In the genomic region with DNA sequence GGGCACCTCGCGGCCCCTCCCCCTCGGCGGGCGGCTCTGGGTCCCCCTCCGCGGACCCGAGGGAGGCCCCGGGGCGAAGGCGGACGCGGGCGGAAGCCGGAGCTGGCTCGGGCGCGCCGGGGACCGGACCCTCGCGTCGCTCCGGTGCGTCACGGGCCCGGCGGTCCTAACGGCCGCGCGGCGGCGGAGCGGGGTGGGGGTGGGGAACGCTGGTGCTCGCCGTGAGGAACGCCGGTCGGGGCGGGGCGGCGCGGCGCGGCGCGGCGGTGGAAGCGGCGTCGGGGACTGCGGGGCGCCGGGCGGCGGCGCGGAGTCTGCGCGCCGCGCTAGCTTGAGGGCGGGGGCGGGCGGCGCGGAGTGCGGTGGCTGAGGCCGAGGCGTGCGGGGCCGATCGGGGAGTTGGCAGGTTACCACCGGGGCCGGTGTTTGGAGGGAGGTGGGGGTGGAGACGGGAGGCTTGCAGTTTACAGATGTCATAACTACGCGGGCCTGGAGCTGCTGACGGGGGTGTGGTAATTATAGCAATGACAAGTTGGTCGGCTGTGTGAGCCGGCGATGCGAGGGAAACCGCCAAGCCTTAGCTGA, we compare ENCODE assay signal across 8 mouse cellular contexts. TPM values are rescaled to one million over a fixed set of nuclear protein-coding genes. Genes with fewer than 3 reads are reported as not detected.
DNase-seq lines count a peak whose midpoint lies in the region; ATAC-seq and TF ChIP-seq lines count a peak whose summit lies in the region.

No protein-coding gene starts in this region.

- H3K79me2 ChIP-seq in liver, adult 2 months (ENCODE audit: control insufficient read depth, insufficient read depth, low read length), result peaks cover 20% of the 10 kb centered on the region; the same call in 1 of the 2 replicates

- H3K36me3 ChIP-seq in embryonic facial prominence, embryonic 15.5 days, result no peaks in the 10 kb centered on the region
- no peaks in the 10 kb centered on the region for H3K36me3 ChIP-seq in kidney, embryonic 15.5 days
- H3K36me3 ChIP-seq in liver, adult 2 months (ENCODE audit: control insufficient read depth, insufficient read depth, low read length), result no peaks in the 10 kb centered on the region
- no peaks in the 10 kb centered on the region for H3K36me3 ChIP-seq in stomach, embryonic 15.5 days

- WGBS in embryonic facial prominence, embryonic 15.5 days, result under 1% methylated on average over 79 of the region's 86 CpGs
- WGBS in kidney, embryonic 15.5 days, result under 1% methylated on average over 68 of the region's 86 CpGs
- WGBS in liver, adult 2 months, result 1% methylated on average over 80 of the region's 86 CpGs
- under 1% methylated on average over 85 of the region's 86 CpGs for WGBS in stomach, embryonic 15.5 days

- peak overlapping the region; percentile 73 for H3K4me3 ChIP-seq in bone marrow macrophage, adult 2 months (ENCODE audit: insufficient read depth, low read length)
- H3K4me3 ChIP-seq in embryonic facial prominence, embryonic 15.5 days (replicated peaks), result peak overlapping the region; percentile 78
- peak overlapping the region; percentile 86 for H3K4me3 ChIP-seq in kidney, embryonic 15.5 days (replicated peaks)
- peak overlapping the region; percentile 97 for H3K4me3 ChIP-seq in liver, adult 2 months (ENCODE audit: insufficient read depth, low read depth, low read length)
- peak overlapping the region; percentile 84 for H3K4me3 ChIP-seq in stomach, embryonic 15.5 days (replicated peaks)

- peak overlapping the region; percentile 76 for H3K27ac ChIP-seq in bone marrow macrophage, adult 2 months (ENCODE audit: insufficient read depth, low read depth, low read length)
- peak overlapping the region; percentile 99 for H3K27ac ChIP-seq in embryonic facial prominence, embryonic 15.5 days (replicated peaks)
- peak overlapping the region; percentile 100 for H3K27ac ChIP-seq in kidney, embryonic 15.5 days
- peak overlapping the region; percentile 88 for H3K27ac ChIP-seq in liver, adult 2 months (replicated peaks; ENCODE audit: insufficient read depth, low read depth, low read length)
- H3K27ac ChIP-seq in stomach, embryonic 15.5 days, result peak overlapping the region; percentile 99

- H3K9me3 ChIP-seq in embryonic facial prominence, embryonic 15.5 days (replicated peaks), result peaks cover 3% of the 10 kb centered on the region; the same call in 1 of the 2 replicates
- H3K9me3 ChIP-seq in kidney, embryonic 15.5 days (replicated peaks), result peaks cover 3% of the 10 kb centered on the region
- H3K9me3 ChIP-seq in stomach, embryonic 15.5 days, result no peaks in the 10 kb centered on the region

- peak overlapping the region; percentile 62 for H3K4me2 ChIP-seq in embryonic facial prominence, embryonic 15.5 days (replicated peaks)
- H3K4me2 ChIP-seq in kidney, embryonic 15.5 days, result peak overlapping the region; percentile 83
- H3K4me2 ChIP-seq in stomach, embryonic 15.5 days, result peak overlapping the region; percentile 78

- H3K9ac ChIP-seq in embryonic facial prominence, embryonic 15.5 days, result peak overlapping the region; percentile 79
- H3K9ac ChIP-seq in kidney, embryonic 15.5 days, result peak overlapping the region; percentile 91
- peak overlapping the region; percentile 96 for H3K9ac ChIP-seq in liver, adult 2 months (ENCODE audit: low read depth, low read length)
- H3K9ac ChIP-seq in stomach, embryonic 15.5 days, result peak overlapping the region; percentile 86

- no peak for TF ChIP-seq POLR2A in bone marrow macrophage, adult 2 months (IDR thresholded peaks at IDR 0.05; ENCODE audit: borderline replicate concordance, low read depth, low read length)
- TF ChIP-seq POLR2A in liver, adult 2 months (IDR thresholded peaks at IDR 0.05; ENCODE audit: extremely low read depth, insufficient read depth, low read length), result no peak

- no peaks in the 10 kb centered on the region for H3K27me3 ChIP-seq in embryonic facial prominence, embryonic 15.5 days
- no peaks in the 10 kb centered on the region for H3K27me3 ChIP-seq in kidney, embryonic 15.5 days
- H3K27me3 ChIP-seq in liver, adult 2 months (ENCODE audit: control insufficient read depth, insufficient read depth, low read length), result no peaks in the 10 kb centered on the region
- no peaks in the 10 kb centered on the region for H3K27me3 ChIP-seq in stomach, embryonic 15.5 days (replicated peaks)

- peaks cover 17% of the 10 kb centered on the region for H3K4me1 ChIP-seq in bone marrow macrophage, adult 2 months (ENCODE audit: control insufficient read depth, insufficient read depth, low read length)
- H3K4me1 ChIP-seq in embryonic facial prominence, embryonic 15.5 days, result peaks cover 8% of the 10 kb centered on the region; the same call in 1 of the 2 replicates
- H3K4me1 ChIP-seq in kidney, embryonic 15.5 days, result peaks cover 8% of the 10 kb centered on the region
- H3K4me1 ChIP-seq in liver, adult 2 months (ENCODE audit: control insufficient read depth, insufficient read depth, low read length), result peaks cover 3% of the 10 kb centered on the region; the same call in 1 of the 2 replicates
- H3K4me1 ChIP-seq in stomach, embryonic 15.5 days, result no peaks in the 10 kb centered on the region

- TF ChIP-seq CTCF in bone marrow macrophage, adult 2 months (IDR thresholded peaks at IDR 0.05; ENCODE audit: low read depth, low read length), result no peak
- no peak for TF ChIP-seq CTCF in liver, adult 2 months (IDR thresholded peaks at IDR 0.05; ENCODE audit: low read depth, low read length)

- DNase-seq in CD4-positive, CD25-positive, alpha-beta regulatory T cell, adult 2 months (ENCODE audit: low read depth, low spot score), result peak; percentile 91
- DNase-seq in heart, adult 9 months (ENCODE audit: low spot score in 2 of 2), result peak; percentile 65 to 71
- peak; percentile 63 for DNase-seq in liver, adult 2 months (ENCODE audit: extremely low read depth, low read depth, low spot score)
- DNase-seq in monocyte, adult 2 months (ENCODE audit: low read depth in 1 of 2, low spot score in 2 of 2), result peak; percentile 18 to 52

- peak; percentile 59 for ATAC-seq in embryonic facial prominence, embryonic 15.5 days (ENCODE audit: insufficient number of reproducible peaks, low FRiP score, low TSS enrichment, low read depth)
- peak; percentile 75 for ATAC-seq in kidney, embryonic 15.5 days (replicated peaks; ENCODE audit: low FRiP score)
- peak; percentile 45 for ATAC-seq in stomach, embryonic 15.5 days (ENCODE audit: insufficient read depth, low FRiP score, low read depth)

RNA-seq across cellular contexts. Expression of a gene that starts 5.1 kb away (rescaled TPM):
- 23.4 and 26.4 TPM in 2 replicates for polyA plus RNA-seq in bone marrow macrophage, adult 2 months (2012; ENCODE audit: insufficient read depth, insufficient read length, missing spikeins)
- polyA plus RNA-seq in embryonic facial prominence, embryonic 15.5 days (2015; fragmentation: Nextera tagmentation; extraction: Ambion mirVana), result 32.4 and 35.6 TPM in 2 replicates
- polyA plus RNA-seq in kidney, embryonic 15.5 days (2015; fragmentation: Nextera tagmentation; extraction: Ambion mirVana), result 36.8 and 38.8 TPM in 2 replicates
- total RNA-seq in liver, adult 2 months (2014; rRNA removed), result 21.1 and 21.4 TPM in 2 replicates
- 5.7 and 6.1 TPM in 2 replicates for polyA plus RNA-seq in liver, adult 2 months (2012; rRNA removed)
- 33.3 and 35.9 TPM in 2 replicates for polyA plus RNA-seq in stomach, embryonic 15.5 days (2015; fragmentation: Nextera tagmentation; extraction: Ambion mirVana)

RNA-seq across cellular contexts. Expression of a gene that starts 44.7 kb away (rescaled TPM):
- 63.1 and 64.2 TPM in 2 replicates for polyA plus RNA-seq in bone marrow macrophage, adult 2 months (2012; ENCODE audit: insufficient read depth, insufficient read length, missing spikeins)
- polyA plus RNA-seq in embryonic facial prominence, embryonic 15.5 days (2015; fragmentation: Nextera tagmentation; extraction: Ambion mirVana), result 3.8 and 3.9 TPM in 2 replicates
- polyA plus RNA-seq in kidney, embryonic 15.5 days (2015; fragmentation: Nextera tagmentation; extraction: Ambion mirVana), result 3.3 and 3.4 TPM in 2 replicates
- total RNA-seq in liver, adult 2 months (2014; rRNA removed), result 26.0 and 31.6 TPM in 2 replicates
- polyA plus RNA-seq in liver, adult 2 months (2012; rRNA removed), result 11.2 and 12.2 TPM in 2 replicates
- polyA plus RNA-seq in stomach, embryonic 15.5 days (2015; fragmentation: Nextera tagmentation; extraction: Ambion mirVana), result 6.8 and 7.6 TPM in 2 replicates

RNA-seq across cellular contexts. Expression of a gene that starts 45.3 kb away (rescaled TPM):
- 72.8 and 78.7 TPM in 2 replicates for polyA plus RNA-seq in bone marrow macrophage, adult 2 months (2012; ENCODE audit: insufficient read depth, insufficient read length, missing spikeins)
- polyA plus RNA-seq in embryonic facial prominence, embryonic 15.5 days (2015; fragmentation: Nextera tagmentation; extraction: Ambion mirVana), result 6.9 and 7.3 TPM in 2 replicates
- 4.5 and 5.5 TPM in 2 replicates for polyA plus RNA-seq in kidney, embryonic 15.5 days (2015; fragmentation: Nextera tagmentation; extraction: Ambion mirVana)
- total RNA-seq in liver, adult 2 months (2014; rRNA removed), result 36.0 and 63.5 TPM in 2 replicates
- polyA plus RNA-seq in liver, adult 2 months (2012; rRNA removed), result 11.9 and 13.7 TPM in 2 replicates
- polyA plus RNA-seq in stomach, embryonic 15.5 days (2015; fragmentation: Nextera tagmentation; extraction: Ambion mirVana), result 9.7 and 10.0 TPM in 2 replicates

RNA-seq across cellular contexts. Expression of a gene that starts 57.4 kb away (rescaled TPM):
- 5.5 and 6.9 TPM in 2 replicates for polyA plus RNA-seq in bone marrow macrophage, adult 2 months (2012; ENCODE audit: insufficient read depth, insufficient read length, missing spikeins)
- polyA plus RNA-seq in embryonic facial prominence, embryonic 15.5 days (2015; fragmentation: Nextera tagmentation; extraction: Ambion mirVana), result 10.4 and 11.0 TPM in 2 replicates
- polyA plus RNA-seq in kidney, embryonic 15.5 days (2015; fragmentation: Nextera tagmentation; extraction: Ambion mirVana), result 8.9 and 9.9 TPM in 2 replicates
- total RNA-seq in liver, adult 2 months (2014; rRNA removed), result 1.9 and 2.3 TPM in 2 replicates
- 0.51 and 0.73 TPM in 2 replicates for polyA plus RNA-seq in liver, adult 2 months (2012; rRNA removed)
- polyA plus RNA-seq in stomach, embryonic 15.5 days (2015; fragmentation: Nextera tagmentation; extraction: Ambion mirVana), result 8.5 and 9.1 TPM in 2 replicates

Comparison
In these comparisons a context has a peak if more than half of its experiments do, and no peak if none do; other contexts are left out.
1. Peak in every context shown above with its lines: DNase-seq, ATAC-seq, H3K4me3 ChIP-seq and H3K27ac ChIP-seq.
2. DNase-seq: peak in every context shown above with its lines; median percentile 91 in CD4-positive, CD25-positive, alpha-beta regulatory T cell, adult 2 months; 68 in heart, adult 9 months; 63 in liver, adult 2 months; 35 in monocyte, adult 2 months.